Mouse (Mus musculus): ENCODE data around the gene Tnfrsf22.

DNA sequence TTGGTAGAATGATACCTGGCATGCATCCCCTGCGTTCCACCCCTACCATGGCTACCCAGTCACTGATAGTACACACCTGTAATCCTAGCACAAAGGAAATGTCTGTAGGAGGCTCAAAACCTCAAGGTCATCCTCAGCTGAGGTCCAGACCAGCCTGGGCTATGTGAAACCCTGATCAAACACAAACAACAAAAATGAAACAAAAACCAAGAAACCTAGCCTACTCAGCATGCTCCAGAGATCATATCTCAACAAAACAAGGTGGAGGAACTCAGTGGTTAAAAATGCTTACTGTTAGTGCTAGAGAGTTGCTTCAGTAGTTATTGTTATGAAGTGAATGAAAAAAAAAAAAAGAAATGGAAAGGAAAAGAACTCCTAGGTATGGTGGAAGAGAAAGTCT lies 20.9 kb downstream of the Tnfrsf22 start, which contains the start of gene Tnfrsf26:
- TF ChIP-seq CTCF (IDR thresholded peaks at IDR 0.05; ENCODE audit: low read depth, low read length) (no peak), GATA1 (IDR thresholded peaks at IDR 0.05; ENCODE audit: borderline replicate concordance, low read length) (no peak)
